Mouse (Mus musculus) forebrain, embryonic 16.5 days (tissue): ENCODE data around the gene Hoxb13. TPM values are rescaled to one million over a fixed set of nuclear protein-coding genes. Genes with fewer than 3 reads are reported as not detected.
A peak's percentile ranks its signal among the peaks of the same experiment; 100 is the strongest.

Source experiments
- ATAC-seq: fragments of 200-750 bp; cut with Nextera tagmentation; 2 replicates; pipeline ENCODE4 v1.8.0; 2017; ENCODE audit warnings: mild to moderate bottlenecking, moderate library complexity
- H3K27ac ChIP-seq: fragments of 300-500 bp; sonication (generic); 2 replicates; pipeline ENCODE4 v1.5.1; 2014; ENCODE audit warnings: low read length, control low read depth
- H3K27me3 ChIP-seq: fragments of 300-500 bp; sonication (generic); replicated peaks from 2 replicates; pipeline ENCODE4 v1.6.1; 2014; ENCODE audit warnings: low read length; ENCODE audit not compliant: control insufficient read depth, insufficient read depth
- H3K36me3 ChIP-seq: fragments of 300-500 bp; sonication (generic); 2 replicates; pipeline ENCODE4 v1.6.1; 2014; ENCODE audit not compliant: control insufficient read depth, insufficient read depth
- H3K4me1 ChIP-seq: fragments of 300-500 bp; sonication (generic); replicated peaks from 2 replicates; pipeline ENCODE4 v1.6.1; 2014; ENCODE audit warnings: low read length; ENCODE audit not compliant: control insufficient read depth, insufficient read depth
- H3K4me2 ChIP-seq: fragments of 300-500 bp; sonication (generic); 2 replicates; pipeline ENCODE4 v1.6.1; 2014; ENCODE audit warnings: mild to moderate bottlenecking, low read length, control low read depth
- H3K4me3 ChIP-seq: fragments of 300-500 bp; sonication (generic); replicated peaks from 2 replicates; pipeline ENCODE4 v1.5.1; 2014; ENCODE audit warnings: mild to moderate bottlenecking, low read length, control low read depth
- H3K9ac ChIP-seq: fragments of 300-500 bp; sonication (generic); replicated peaks from 2 replicates; pipeline ENCODE4 v1.6.1; 2014; ENCODE audit warnings: low read depth, low read length, control low read depth
- H3K9me3 ChIP-seq: fragments of 300-500 bp; sonication (generic); 2 replicates; pipeline ENCODE4 v1.6.1; 2016; ENCODE audit warnings: low read length; ENCODE audit not compliant: control insufficient read depth
- WGBS: fragments of 180-500 bp; shearing (Covaris S2); extraction: QIAGEN DNeasy Blood & Tissue Kit; methylation state at CpG from one replicate; pipeline ENCODE4 v1.1.7; 2014; 5-methylcytosine and 5-hydroxymethylcytosine counted together
- polyA plus RNA-seq: library from polyadenylated mRNA; unstranded; fragments of >200 nt; fragmentation: Nextera tagmentation; extraction: Ambion mirVana; gene quantifications from 2 replicates; pipeline ENCODE4 v1.2.1, GENCODE M21; 2015

The Hoxb13 gene
- 0.13 TPM in 1 of 2 replicates, not detected in the other for polyA plus RNA-seq

DNA sequence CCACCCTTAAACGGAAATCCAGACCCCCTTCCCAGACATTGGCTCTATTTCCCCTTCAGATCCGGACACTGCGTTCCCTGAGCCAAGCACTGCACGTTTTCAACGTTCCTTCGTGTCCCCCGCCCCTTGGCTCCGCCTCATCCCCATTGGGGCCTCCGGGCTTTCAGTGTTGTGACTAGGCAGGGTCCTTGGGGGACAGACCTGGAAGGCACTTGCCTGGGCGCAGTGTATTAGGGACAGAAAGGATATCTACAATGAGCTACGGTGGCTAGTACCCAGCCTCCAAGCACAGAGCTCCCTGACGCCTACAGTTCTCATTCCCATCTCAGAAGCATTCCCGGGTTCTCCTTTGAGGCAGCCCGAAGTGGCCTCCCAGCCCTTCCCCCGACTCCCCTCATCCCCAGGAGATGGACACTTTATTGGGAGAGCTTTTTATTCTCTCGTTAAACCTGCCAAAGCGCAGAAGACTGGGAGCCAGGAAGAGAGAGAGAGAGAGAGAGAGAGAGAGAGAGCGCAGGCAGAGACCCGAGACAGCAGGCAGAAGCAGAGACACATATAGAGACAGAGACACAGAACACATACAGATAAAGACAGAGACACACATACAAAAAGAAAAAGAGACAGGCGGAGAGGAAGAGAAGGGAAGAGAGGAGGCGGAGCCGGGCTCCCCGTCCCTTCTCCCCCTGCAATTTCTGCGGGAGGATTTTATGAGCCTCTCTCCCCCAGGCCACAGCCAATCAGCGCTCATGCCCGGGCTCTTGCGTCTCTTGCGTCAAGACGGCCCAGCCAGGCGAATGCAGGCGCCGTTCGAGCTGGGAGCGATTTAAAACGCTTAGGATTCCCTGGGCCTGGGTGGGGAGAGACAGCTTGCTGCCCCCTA, at the start of gene Hoxb13:
TSS of gene Hoxb13 (plus strand) at position 796 of the 880 bp plus-strand sequence.
- Histone ChIP-seq H3K9me3 (no peaks in the 10 kb centered on the region), H3K4me2 (peak within 1 kb of the TSS; percentile 33), H3K9ac (no peak within 1 kb of the TSS), H3K4me1 (no peaks in the 10 kb centered on the region), H3K27me3 (peaks cover 97% of the 10 kb centered on the region), H3K36me3 (no peaks in the 10 kb centered on the region), H3K27ac (no peak within 1 kb of the TSS), H3K4me3 (peak within 1 kb of the TSS; percentile 22)
- under 1% methylated on average over 35 of the region's 35 CpGs for WGBS
- ATAC-seq: peak; percentile 62; the same call in 1 of the 2 replicates

DNA sequence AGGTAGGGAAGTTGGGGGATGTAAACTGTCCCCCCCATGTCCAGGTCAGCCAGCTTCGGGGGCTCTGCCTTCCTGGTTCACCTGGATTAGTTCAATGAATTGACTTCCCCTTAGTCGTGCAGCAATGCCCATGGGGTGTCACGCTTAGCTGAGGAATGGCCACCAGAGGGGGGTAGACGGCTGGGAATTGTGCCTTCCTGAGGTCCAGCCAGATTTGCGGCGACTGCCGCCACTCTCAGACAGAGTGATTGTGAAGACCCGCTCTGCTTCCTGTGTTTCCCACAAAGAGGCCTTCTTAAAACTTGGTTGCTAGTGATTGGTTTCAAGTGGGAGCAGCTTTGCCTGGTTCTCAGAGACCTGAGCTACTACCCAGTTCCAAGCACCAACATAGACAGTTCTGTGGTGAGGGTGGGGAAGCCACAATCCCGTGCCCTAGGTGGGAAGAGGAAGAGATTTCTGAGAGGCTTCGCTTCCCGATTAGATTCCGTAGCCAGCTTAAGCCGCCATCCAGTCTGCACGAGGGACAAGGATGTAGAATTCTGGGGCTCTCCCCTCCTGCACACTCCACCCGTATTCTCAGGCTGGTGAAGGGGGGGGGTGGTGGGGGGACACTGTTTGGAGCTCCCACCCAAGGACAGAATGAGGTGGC, 48.4 kb upstream of the Hoxb13 start:
- 2% methylated on average over 15 of the region's 15 CpGs for WGBS
- no peak overlapping the region for H3K4me3 ChIP-seq
- H3K9ac ChIP-seq: no peak overlapping the region
- 0 out of 2 replicates have a peak, but pooled peaks cover 2% of the 10 kb centered on the region for H3K9me3 ChIP-seq
- no peak overlapping the region for H3K27ac ChIP-seq
- peak overlapping the region; percentile 33 for H3K4me2 ChIP-seq
- H3K36me3 ChIP-seq: no peaks in the 10 kb centered on the region
- peak; percentile 70 for ATAC-seq
- H3K27me3 ChIP-seq: peaks cover 25% of the 10 kb centered on the region
- peaks cover 4% of the 10 kb centered on the region; the same call in 1 of the 2 replicates for H3K4me1 ChIP-seq

DNA sequence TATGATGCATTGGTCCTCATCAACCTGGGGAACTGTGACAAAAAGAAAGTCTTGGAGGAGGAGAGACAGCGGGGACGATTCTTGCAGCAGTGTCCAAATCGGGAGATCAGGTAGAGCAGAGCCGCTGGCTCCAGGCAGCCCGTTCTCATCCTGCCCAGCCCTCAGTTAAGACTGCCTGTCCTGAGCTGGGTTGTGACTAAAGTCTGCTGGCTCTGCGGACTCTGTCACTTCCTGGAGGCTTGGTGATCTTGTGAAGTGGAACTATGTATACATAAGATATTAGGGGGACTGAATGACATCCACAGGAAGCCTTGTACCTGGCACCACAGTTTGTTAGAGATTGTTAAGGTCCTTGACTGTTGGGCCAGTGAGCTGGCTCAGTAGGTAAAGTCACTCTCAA, 46.6 kb upstream of the Hoxb13 start:
- no peak for ATAC-seq
- H3K4me1 ChIP-seq: peaks cover 4% of the 10 kb centered on the region; the same call in 1 of the 2 replicates
- H3K27me3 ChIP-seq: peaks cover 25% of the 10 kb centered on the region
- H3K9me3 ChIP-seq: 0 out of 2 replicates have a peak, but pooled peaks cover 2% of the 10 kb centered on the region
- no peak overlapping the region for H3K27ac ChIP-seq
- H3K4me2 ChIP-seq: no peak overlapping the region
- H3K36me3 ChIP-seq: no peaks in the 10 kb centered on the region
- H3K9ac ChIP-seq: no peak overlapping the region
- no peak overlapping the region for H3K4me3 ChIP-seq
- WGBS: 70% methylated on average over 6 of the region's 6 CpGs

DNA sequence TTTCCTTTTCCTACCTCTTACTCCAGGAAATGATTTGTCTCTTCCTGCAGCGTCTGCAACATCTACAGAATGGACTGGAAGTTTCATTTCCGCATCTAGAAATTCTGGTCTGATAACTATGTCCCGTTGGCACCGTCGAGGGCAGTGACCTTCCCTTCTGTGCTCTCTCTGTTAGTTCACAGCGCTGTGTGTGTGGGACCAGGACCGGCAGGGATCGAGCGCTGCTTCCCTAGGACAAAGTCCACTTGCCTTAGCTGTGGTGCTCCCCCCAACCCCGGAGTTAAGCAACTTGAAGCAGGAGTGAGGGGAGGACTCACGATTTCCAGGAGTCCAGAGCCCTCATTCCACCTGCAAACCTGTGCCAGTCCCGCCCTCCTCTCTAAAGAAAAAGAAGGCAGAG, 29.3 kb upstream of the Hoxb13 start:
- 61% methylated on average over 12 of the region's 12 CpGs for WGBS
- no peaks in the 10 kb centered on the region for H3K36me3 ChIP-seq
- H3K4me2 ChIP-seq: no peak overlapping the region
- H3K27ac ChIP-seq: no peak overlapping the region
- no peak overlapping the region for H3K4me3 ChIP-seq
- no peak overlapping the region for H3K9ac ChIP-seq
- H3K27me3 ChIP-seq: peaks cover 58% of the 10 kb centered on the region
- H3K9me3 ChIP-seq: no peaks in the 10 kb centered on the region
- ATAC-seq: no peak
- H3K4me1 ChIP-seq: no peaks in the 10 kb centered on the region

DNA sequence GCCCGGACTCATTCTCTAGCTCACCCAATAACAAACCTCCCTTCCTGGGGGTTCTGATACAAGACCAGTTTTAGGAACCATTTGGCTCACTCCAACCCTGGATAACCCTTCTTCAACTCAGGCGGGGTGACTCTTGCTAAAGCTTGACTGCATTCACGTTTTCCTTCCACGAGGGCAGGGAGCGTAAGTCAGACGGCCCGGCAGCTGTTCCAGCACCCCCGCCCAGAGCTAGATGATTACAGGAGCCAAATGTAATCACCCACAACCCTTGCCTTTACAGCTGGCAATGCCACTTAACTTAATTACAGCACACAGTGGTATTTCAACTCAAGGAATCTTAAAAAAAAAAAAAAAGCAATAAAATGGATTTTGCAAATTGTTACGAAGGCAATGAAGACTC, 26.0 kb upstream of the Hoxb13 start:
- H3K4me3 ChIP-seq: no peak overlapping the region
- H3K36me3 ChIP-seq: no peaks in the 10 kb centered on the region
- ATAC-seq: no peak
- no peak overlapping the region for H3K27ac ChIP-seq
- peaks cover 86% of the 10 kb centered on the region for H3K27me3 ChIP-seq
- H3K9ac ChIP-seq: no peak overlapping the region
- no peak overlapping the region for H3K4me2 ChIP-seq
- H3K4me1 ChIP-seq: no peaks in the 10 kb centered on the region
- H3K9me3 ChIP-seq: no peaks in the 10 kb centered on the region
- 33% methylated on average over 9 of the region's 9 CpGs for WGBS

DNA sequence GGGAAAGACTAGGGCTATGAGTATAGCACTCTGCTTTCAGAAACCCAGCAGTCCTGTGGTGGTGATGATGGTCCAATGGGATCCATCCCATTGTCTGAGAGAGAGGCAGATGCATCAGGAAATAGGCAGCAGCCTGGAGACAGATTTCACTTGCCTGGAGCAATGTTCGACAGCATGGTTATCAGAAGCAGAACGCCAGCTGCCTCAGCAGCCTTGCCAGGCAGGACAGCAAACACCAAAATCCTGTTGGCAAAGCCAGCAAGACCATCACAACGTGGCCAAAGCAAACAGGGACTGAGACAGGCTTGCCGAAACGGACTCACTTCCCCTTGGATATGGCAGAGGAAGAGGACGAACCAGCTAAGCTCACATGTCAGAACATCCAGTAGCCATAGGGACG, 25.1 kb upstream of the Hoxb13 start:
- no peak overlapping the region for H3K9ac ChIP-seq
- 16% methylated on average over 7 of the region's 7 CpGs for WGBS
- no peak overlapping the region for H3K4me3 ChIP-seq
- H3K27me3 ChIP-seq: peaks cover 89% of the 10 kb centered on the region
- H3K27ac ChIP-seq: no peak overlapping the region
- H3K4me1 ChIP-seq: no peaks in the 10 kb centered on the region
- no peak for ATAC-seq
- no peaks in the 10 kb centered on the region for H3K36me3 ChIP-seq
- H3K4me2 ChIP-seq: no peak overlapping the region
- H3K9me3 ChIP-seq: no peaks in the 10 kb centered on the region

DNA sequence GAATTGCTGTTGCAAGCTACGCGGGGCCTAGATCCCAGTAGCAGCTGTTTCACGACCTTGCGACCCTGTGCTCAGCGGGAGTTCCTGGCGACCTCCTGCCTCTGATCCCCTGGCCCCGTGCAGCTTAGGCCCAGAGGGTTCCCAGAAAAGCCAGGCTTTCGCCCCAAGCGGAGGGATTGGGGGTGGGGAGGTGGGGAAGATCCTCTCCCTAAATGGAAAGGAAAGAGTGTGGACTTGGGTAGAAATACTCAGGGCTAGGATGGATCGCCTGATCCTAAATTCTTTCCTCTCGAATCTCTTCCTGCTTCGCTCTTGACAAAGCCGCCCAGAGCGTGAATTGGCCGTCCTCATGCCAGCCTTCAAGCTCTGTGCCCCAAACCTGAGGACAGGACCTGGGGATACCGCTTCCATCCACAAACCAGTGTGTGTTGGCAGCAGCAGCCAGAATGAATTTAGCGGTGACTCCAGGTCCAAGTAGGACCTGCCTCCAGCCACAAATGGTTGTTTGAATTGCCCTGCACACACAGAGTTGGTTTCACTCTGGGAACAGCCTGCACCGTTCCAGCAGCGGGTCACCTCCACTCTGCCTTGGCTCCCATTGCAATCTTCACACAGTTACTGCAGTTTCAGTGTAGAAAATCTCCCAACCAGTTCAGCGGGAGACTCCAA, 23.3 kb upstream of the Hoxb13 start:
- H3K36me3 ChIP-seq: no peaks in the 10 kb centered on the region
- no peak for ATAC-seq
- WGBS: 1% methylated on average over 20 of the region's 20 CpGs

DNA sequence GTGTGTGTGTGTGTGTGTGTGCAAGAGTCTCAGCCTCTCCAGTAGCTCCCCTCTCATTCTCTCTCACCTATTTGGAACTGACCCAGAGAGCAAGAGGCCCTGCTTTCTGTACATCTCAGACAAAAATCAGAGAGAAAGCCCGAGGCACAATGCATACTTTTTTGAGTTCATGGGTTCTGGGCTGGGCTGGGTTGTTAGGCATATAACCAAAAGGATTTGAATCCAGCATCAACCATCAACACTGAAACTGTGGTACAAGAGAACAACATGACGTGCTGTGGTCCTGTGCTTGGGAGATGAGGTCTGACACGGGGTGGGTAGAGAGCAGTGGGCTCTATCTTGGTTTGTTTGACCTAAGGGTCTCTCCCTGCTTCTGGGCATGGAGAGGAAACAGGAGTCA, 22.5 kb upstream of the Hoxb13 start:
- H3K27ac ChIP-seq: no peak overlapping the region
- no peaks in the 10 kb centered on the region for H3K36me3 ChIP-seq
- WGBS: 3% methylated on average over 3 of the region's 3 CpGs
- peaks cover 96% of the 10 kb centered on the region for H3K27me3 ChIP-seq
- H3K4me3 ChIP-seq: no peak overlapping the region
- H3K9me3 ChIP-seq: no peaks in the 10 kb centered on the region
- ATAC-seq: no peak
- H3K4me1 ChIP-seq: no peaks in the 10 kb centered on the region
- no peak overlapping the region for H3K9ac ChIP-seq
- H3K4me2 ChIP-seq: no peak overlapping the region

More for the DNA sequence above, 23.3 kb upstream of the Hoxb13 start:
- no peak overlapping the region for H3K4me3 ChIP-seq
- no peak overlapping the region for H3K9ac ChIP-seq
- no peak overlapping the region for H3K4me2 ChIP-seq
- peaks cover 93% of the 10 kb centered on the region for H3K27me3 ChIP-seq
- no peaks in the 10 kb centered on the region for H3K9me3 ChIP-seq
- no peak overlapping the region for H3K27ac ChIP-seq
- no peaks in the 10 kb centered on the region for H3K4me1 ChIP-seq
